Mouse (Mus musculus): ENCODE results near the gene Ano7.
"Not testable (repeated sequence)": the region's sequence is repeated elsewhere in the genome, so short reads cannot be mapped to it uniquely, and the experiment has no call there.

Ano7 gene

GRCm38 (mm10) chr1:93445822-93446162 is 72.1 kb downstream of the Ano7 start:
- no peak for DNase-seq (ENCODE audit: low spot score)

GRCm38 (mm10) chr1:93450118-93450517 is 76.4 kb downstream of the Ano7 start:
- not testable (repeated sequence) for DNase-seq (ENCODE audit: low spot score)

DNA sequence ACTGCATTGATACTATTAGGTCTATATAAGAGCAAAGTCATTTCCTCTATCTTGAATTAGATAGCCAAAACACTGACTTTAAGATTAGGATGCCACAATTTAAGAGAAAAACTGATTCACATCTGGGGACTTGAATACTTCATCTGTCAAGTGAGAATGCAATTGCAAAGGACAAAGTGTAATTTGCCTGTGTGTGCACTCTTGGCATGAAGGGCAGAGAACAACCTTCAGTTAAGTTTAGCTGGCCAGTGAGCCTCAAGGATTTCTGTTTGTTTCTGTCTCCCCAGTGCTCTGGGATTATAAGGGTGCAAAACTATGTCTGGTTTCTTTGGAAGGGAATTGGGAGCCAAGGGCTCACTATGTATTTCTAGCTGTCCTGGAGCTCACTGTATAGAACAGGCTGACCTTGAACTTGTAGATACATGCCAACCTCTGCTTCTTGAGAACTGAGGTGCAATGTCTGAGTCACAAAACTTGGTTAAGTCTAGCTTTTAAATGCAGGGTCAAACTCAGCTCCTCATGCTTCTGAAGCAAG is 80.1 kb downstream of the Ano7 start:
- DNase-seq (ENCODE audit: low spot score), result no peak
